Mouse (Mus musculus) hindbrain, embryonic 14.5 days (tissue): Measurements from ENCODE around the gene Zswim9. TPM values are rescaled to one million over a fixed set of nuclear protein-coding genes. Genes with fewer than 3 reads are reported as not detected.
"Not testable (repeated sequence)": the region's sequence is repeated elsewhere in the genome, so short reads cannot be mapped to it uniquely, and the experiment has no call there.

Experiments used
- ATAC-seq: fragments of 200-750 bp; cut with Nextera tagmentation; 2 replicates; pipeline ENCODE4 v1.8.0; 2017; ENCODE audit warnings: moderate number of reproducible peaks, mild to moderate bottlenecking, moderate TSS enrichment, moderate library complexity; ENCODE audit not compliant: low FRiP score
- DNase-seq: peaks from one replicate; pipeline ENCODE4 v3.0.0-alpha.2; 2015; ENCODE audit warnings: low spot score
- H3K27ac ChIP-seq: fragments of 300-500 bp; sonication (generic); 2 replicates; pipeline ENCODE4 v1.5.1; 2014; ENCODE audit warnings: mild to moderate bottlenecking, moderate library complexity
- H3K27me3 ChIP-seq: fragments of 300-500 bp; sonication (generic); 2 replicates; pipeline ENCODE4 v1.6.1; 2014; ENCODE audit warnings: mild to moderate bottlenecking, low read length, mixed read lengths; ENCODE audit not compliant: control insufficient read depth, insufficient read depth
- H3K36me3 ChIP-seq: fragments of 300-500 bp; sonication (generic); replicated peaks from 2 replicates; pipeline ENCODE4 v1.6.1; 2014; ENCODE audit not compliant: control insufficient read depth, insufficient read depth
- H3K4me1 ChIP-seq: fragments of 300-500 bp; sonication (generic); replicated peaks from 2 replicates; pipeline ENCODE4 v1.6.1; 2014; ENCODE audit warnings: antibody characterized with exemption, low read length, mixed read lengths; ENCODE audit not compliant: control insufficient read depth, insufficient read depth
- H3K4me2 ChIP-seq: fragments of 300-500 bp; sonication (generic); replicated peaks from 2 replicates; pipeline ENCODE4 v1.6.1; 2014; ENCODE audit warnings: mild to moderate bottlenecking, moderate library complexity
- H3K4me3 ChIP-seq: fragments of 300-500 bp; sonication (generic); replicated peaks from 2 replicates; pipeline ENCODE4 v1.5.1; 2014; ENCODE audit warnings: mild to moderate bottlenecking, low read length
- H3K9ac ChIP-seq: fragments of 300-500 bp; sonication (generic); 2 replicates; pipeline ENCODE4 v1.6.1; 2014
- H3K9me3 ChIP-seq: fragments of 300-500 bp; sonication (generic); 2 replicates; pipeline ENCODE4 v1.6.1; 2016; ENCODE audit warnings: low read length; ENCODE audit not compliant: control insufficient read depth
- WGBS: fragments of 180-500 bp; shearing (Covaris S2); extraction: QIAGEN DNeasy Blood & Tissue Kit; methylation state at CpG from one replicate; pipeline ENCODE4 v1.1.7; 2014; 5-methylcytosine and 5-hydroxymethylcytosine counted together
- polyA plus RNA-seq: library from polyadenylated mRNA; unstranded; fragments of >200 nt; fragmentation: Nextera tagmentation; extraction: Ambion mirVana; gene quantifications from 2 replicates; pipeline ENCODE4 v1.2.1, GENCODE M21; 2014

Gene Zswim9
- polyA plus RNA-seq, 1 experiment from 2014 or later = 6.2 TPM

GRCm38 (mm10) chr7:13301643-13302042 is 23.1 kb upstream of the Zswim9 start:
- H3K4me1 ChIP-seq = no peaks in the 10 kb centered on the region
- DNase-seq (no peak), ATAC-seq (no peak)
- no peaks in the 10 kb centered on the region for H3K27me3 ChIP-seq
- H3K9ac ChIP-seq = no peak overlapping the region
- H3K36me3 ChIP-seq = peaks cover 93% of the 10 kb centered on the region
- no peaks in the 10 kb centered on the region for H3K9me3 ChIP-seq
- no peak overlapping the region for H3K27ac ChIP-seq
- H3K4me2 ChIP-seq = no peak overlapping the region
- 96% methylated on average over 1 of the region's 1 CpGs for WGBS
- no peak overlapping the region for H3K4me3 ChIP-seq

DNA sequence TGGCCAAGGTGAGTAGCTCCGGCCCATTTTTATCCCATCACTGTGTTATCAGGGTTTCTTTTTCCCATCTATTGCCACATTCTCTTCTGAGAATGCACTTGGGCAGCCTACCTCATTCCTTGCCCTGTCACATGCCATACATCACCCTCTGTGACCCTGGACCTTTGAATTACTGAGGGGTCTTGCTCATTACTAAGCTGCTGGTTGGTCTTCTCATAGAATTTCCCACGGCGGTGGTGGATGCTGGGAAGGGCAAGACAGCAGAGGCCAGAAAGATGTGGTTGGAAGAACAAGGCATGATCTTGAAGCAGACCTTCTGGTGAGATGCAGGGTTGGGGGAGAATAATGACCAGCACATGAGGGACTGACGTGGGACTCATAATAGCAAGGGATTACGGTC is 20.3 kb upstream of the Zswim9 start:
- no peaks in the 10 kb centered on the region for H3K9me3 ChIP-seq
- no peaks in the 10 kb centered on the region for H3K27me3 ChIP-seq
- H3K36me3 ChIP-seq = peaks cover 99% of the 10 kb centered on the region
- ATAC-seq (no peak), DNase-seq (no peak)
- H3K4me1 ChIP-seq = no peaks in the 10 kb centered on the region
- H3K27ac ChIP-seq = no peak overlapping the region
- no peak overlapping the region for H3K9ac ChIP-seq
- 93% methylated on average over 5 of the region's 5 CpGs for WGBS
- no peak overlapping the region for H3K4me2 ChIP-seq
- no peak overlapping the region for H3K4me3 ChIP-seq

DNA sequence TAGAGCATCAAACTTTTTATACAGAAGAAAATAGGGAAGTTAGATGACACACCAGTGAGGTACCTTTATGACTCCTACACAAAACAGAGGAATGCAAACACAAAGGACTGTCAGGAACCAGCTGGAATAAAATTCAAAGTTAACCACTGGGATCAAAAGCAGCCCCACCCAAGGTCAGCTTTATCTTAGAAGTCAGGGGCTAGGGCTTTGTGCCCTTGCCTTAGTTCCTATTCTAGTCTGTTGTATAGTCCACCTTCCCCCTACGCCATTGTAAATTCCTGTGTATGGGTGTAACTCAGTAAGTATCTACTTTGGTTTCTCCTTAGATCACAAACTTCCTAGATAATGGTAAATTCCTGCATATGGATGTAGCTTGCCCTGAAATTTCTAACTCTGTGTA is 19.1 kb upstream of the Zswim9 start:
- Histone ChIP-seq H3K27ac (no peak overlapping the region), H3K27me3 (no peaks in the 10 kb centered on the region), H3K4me1 (no peaks in the 10 kb centered on the region), H3K9ac (no peak overlapping the region), H3K9me3 (no peaks in the 10 kb centered on the region), H3K4me3 (no peak overlapping the region), H3K4me2 (no peak overlapping the region), H3K36me3 (peaks cover 97% of the 10 kb centered on the region)
- WGBS = 90% methylated on average over 1 of the region's 1 CpGs
- ATAC-seq (no peak), DNase-seq (no peak)

GRCm38 (mm10) chr7:13295256-13295655 is 16.7 kb upstream of the Zswim9 start:
- Histone ChIP-seq H3K36me3 (peaks cover 96% of the 10 kb centered on the region), H3K9ac (no peak overlapping the region), H3K27ac (no peak overlapping the region), H3K4me1 (no peaks in the 10 kb centered on the region), H3K4me3 (no peak overlapping the region), H3K27me3 (no peaks in the 10 kb centered on the region), H3K9me3 (no peaks in the 10 kb centered on the region), H3K4me2 (no peak overlapping the region)
- no peak for ATAC-seq
- no peak for DNase-seq
- 94% methylated on average over 7 of the region's 7 CpGs for WGBS

- no peak overlapping the region for H3K4me3 ChIP-seq
- H3K27ac ChIP-seq = no peak overlapping the region
- no peak overlapping the region for H3K4me2 ChIP-seq
- ATAC-seq = no peak
- H3K9ac ChIP-seq = no peak overlapping the region
- H3K36me3 ChIP-seq = peaks cover 87% of the 10 kb centered on the region
- DNase-seq = no peak
- WGBS = 89% methylated on average over 11 of the region's 11 CpGs
- no peaks in the 10 kb centered on the region for H3K9me3 ChIP-seq
- no peaks in the 10 kb centered on the region for H3K4me1 ChIP-seq
- H3K27me3 ChIP-seq = no peaks in the 10 kb centered on the region
Measured at GRCm38 (mm10) chr7:13293878-13294855, 15.6 kb upstream of the Zswim9 start.

DNA sequence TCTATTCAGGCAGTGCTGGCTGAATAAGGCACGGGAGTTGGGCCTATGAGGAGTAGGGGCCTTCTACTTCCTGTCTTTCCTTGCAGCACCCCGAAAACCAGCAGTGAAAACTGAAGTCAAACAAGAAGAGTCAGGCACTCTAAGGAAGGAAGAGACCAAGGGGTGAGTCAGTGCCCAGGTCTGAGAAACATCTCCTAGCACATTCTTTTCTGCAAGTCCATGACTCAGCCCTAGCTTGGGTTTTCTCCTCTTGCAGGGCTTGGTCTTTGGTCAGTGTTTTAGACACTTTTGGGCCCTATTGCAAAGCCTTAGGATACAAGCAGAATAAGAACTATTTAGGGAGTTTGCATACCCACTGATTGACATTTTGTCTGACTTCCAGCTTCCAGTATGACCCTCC is 12.8 kb upstream of the Zswim9 start:
- Histone ChIP-seq H3K27me3 (no peaks in the 10 kb centered on the region), H3K4me2 (no peak overlapping the region), H3K4me1 (no peaks in the 10 kb centered on the region), H3K9me3 (no peaks in the 10 kb centered on the region), H3K9ac (no peak overlapping the region), H3K36me3 (peaks cover 80% of the 10 kb centered on the region), H3K27ac (no peak overlapping the region), H3K4me3 (no peak overlapping the region)
- 95% methylated on average over 2 of the region's 2 CpGs for WGBS
- DNase-seq = no peak
- no peak for ATAC-seq

- 96% methylated on average over 1 of the region's 1 CpGs for WGBS
- Histone ChIP-seq H3K9ac (no peak overlapping the region), H3K27ac (no peak overlapping the region), H3K36me3 (peaks cover 79% of the 10 kb centered on the region), H3K27me3 (no peaks in the 10 kb centered on the region), H3K4me2 (no peak overlapping the region), H3K4me3 (no peak overlapping the region), H3K9me3 (no peaks in the 10 kb centered on the region), H3K4me1 (no peaks in the 10 kb centered on the region)
- DNase-seq = no peak
- ATAC-seq = no peak
Measured at GRCm38 (mm10) chr7:13290041-13290675, 11.6 kb upstream of the Zswim9 start.

DNA sequence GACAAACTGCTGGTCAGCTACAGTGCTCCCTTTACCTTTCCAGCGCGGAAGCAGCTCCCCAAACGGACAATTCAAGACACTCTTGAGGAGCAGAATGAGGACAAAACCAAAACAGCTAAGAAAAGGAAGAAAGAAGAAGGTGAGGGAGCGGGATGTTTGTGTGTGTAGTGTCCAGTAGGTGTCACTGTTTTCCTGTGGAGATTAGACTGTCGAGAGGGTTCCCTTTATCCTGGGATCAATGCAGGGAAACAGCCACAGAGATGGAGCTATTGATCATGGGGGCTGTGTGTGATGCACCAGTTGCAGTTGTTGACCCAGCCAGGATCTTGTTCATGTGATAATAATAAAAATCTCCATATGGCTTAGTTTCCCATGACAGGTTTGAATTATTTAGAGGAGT is 10.1 kb upstream of the Zswim9 start:
- DNase-seq = peak; percentile 64
- Histone ChIP-seq H3K9ac (peak overlapping the region; percentile 10; the same call in 1 of the 2 replicates), H3K27ac (no peak overlapping the region), H3K4me3 (no peak overlapping the region), H3K27me3 (no peaks in the 10 kb centered on the region), H3K4me2 (no peak overlapping the region), H3K9me3 (no peaks in the 10 kb centered on the region), H3K4me1 (no peaks in the 10 kb centered on the region), H3K36me3 (peaks cover 76% of the 10 kb centered on the region)
- peak; percentile 66; the same call in 1 of the 2 replicates for ATAC-seq
- WGBS = 50% methylated on average over 5 of the region's 5 CpGs

- peak; percentile 55; the same call in 1 of the 2 replicates for ATAC-seq
- peak overlapping the region; percentile 75 for H3K4me2 ChIP-seq
- peak overlapping the region; percentile 63 for H3K9ac ChIP-seq
- not testable (repeated sequence) for H3K27me3 ChIP-seq, H3K4me1 ChIP-seq, DNase-seq, H3K9me3 ChIP-seq
- H3K36me3 ChIP-seq = peaks cover 40% of the 10 kb centered on the region
- 0 out of 2 replicates have a peak overlapping the region, but pooled peaks have one; percentile 88 for H3K27ac ChIP-seq
- H3K4me3 ChIP-seq = peak overlapping the region; percentile 64
- 0% methylated on average over 13 of the region's 29 CpGs for WGBS
Measured at GRCm38 (mm10) chr7:13278957-13279356, 436 bp upstream of the Zswim9 start.
